Mouse (Mus musculus) testis, adult 2 months (tissue): ENCODE measurements around the gene Ubiad1. TPM values are rescaled to one million over a fixed set of nuclear protein-coding genes. Genes with fewer than 3 reads are reported as not detected.

Source experiments
- H3K27ac ChIP-seq: fragments of 200-500 bp; 2 replicates; pipeline ENCODE4 v1.5.1; 2012; ENCODE audit warnings: low read depth, low read length; ENCODE audit not compliant: control insufficient read depth, insufficient read depth
- H3K27me3 ChIP-seq: fragments of 200-500 bp; 2 replicates; pipeline ENCODE4 v1.6.1; 2012; ENCODE audit warnings: mild to moderate bottlenecking, low read length, moderate library complexity; ENCODE audit not compliant: control insufficient read depth, insufficient read depth
- H3K36me3 ChIP-seq: fragments of 200-500 bp; 2 replicates; pipeline ENCODE4 v1.6.1; 2012; ENCODE audit warnings: mild to moderate bottlenecking, low read length; ENCODE audit not compliant: control insufficient read depth, insufficient read depth
- H3K4me1 ChIP-seq: fragments of 200-500 bp; 2 replicates; pipeline ENCODE4 v1.6.1; 2012; ENCODE audit warnings: low read length; ENCODE audit not compliant: control insufficient read depth, insufficient read depth
- H3K4me3 ChIP-seq: fragments of 200-500 bp; 2 replicates; pipeline ENCODE4 v1.5.1; 2012; ENCODE audit warnings: low read depth, mild to moderate bottlenecking, low read length, moderate library complexity, mixed read lengths; ENCODE audit not compliant: control insufficient read depth
- CTCF ChIP-seq: fragments of 200-500 bp; IDR thresholded peaks from 2 replicates; pipeline ENCODE4 v1.5.1; 2012; ENCODE audit warnings: low read depth, mild to moderate bottlenecking, inconsistent platforms, low read length, moderate library complexity; ENCODE audit not compliant: control insufficient read depth, insufficient read depth, insufficient replicate concordance
- POLR2A ChIP-seq: fragments of 200-500 bp; IDR thresholded peaks from 2 replicates; pipeline ENCODE4 v1.6.1; 2012; ENCODE audit warnings: low read depth, mild to moderate bottlenecking, inconsistent platforms, low read length, moderate library complexity; ENCODE audit not compliant: control insufficient read depth
- polyA plus RNA-seq: library from polyadenylated mRNA; depleted of rRNA; stranded (reverse); fragments of >200 nt; gene quantifications from 2 replicates; pipeline ENCODE4 v1.2.3, GENCODE M21; 2012; rRNA removed

The Ubiad1 gene
- polyA plus RNA-seq, 1 experiment: 14.5 TPM

- no peaks in the 10 kb centered on the region for H3K27me3 ChIP-seq
- H3K4me1 ChIP-seq: peaks cover 4% of the 10 kb centered on the region
- TF ChIP-seq POLR2A (no peak), CTCF (no peak)
- no peaks in the 10 kb centered on the region for H3K36me3 ChIP-seq
- no peak overlapping the region for H3K4me3 ChIP-seq
- H3K27ac ChIP-seq: no peak overlapping the region
Measured at GRCm38 (mm10) chr4:148385269-148385668, 59.3 kb downstream of the Ubiad1 start.

Other genes with a start within 250 kb of the Ubiad1 start
- gene Disp3, start 156.8 kb downstream of the Ubiad1 start, polyA plus RNA-seq: 0.63 and 2.5 TPM in 2 replicates
- gene Mtor, start 3.8 kb upstream of the Ubiad1 start, polyA plus RNA-seq: 74.8 and 75.5 TPM in 2 replicates
- gene Angptl7, start 55.7 kb upstream of the Ubiad1 start, polyA plus RNA-seq: 3.4 and 11.0 TPM in 2 replicates
- 37.1 and 40.1 TPM in 2 replicates for gene Exosc10, start 113.7 kb upstream of the Ubiad1 start, polyA plus RNA-seq
- 11.1 and 12.0 TPM in 2 replicates for gene Srm, start 146.7 kb upstream of the Ubiad1 start, polyA plus RNA-seq
- gene Masp2, start 157.8 kb upstream of the Ubiad1 start, polyA plus RNA-seq: 0.25 TPM in 1 of 2 replicates, not detected in the other
- gene Tardbp, start 182.2 kb upstream of the Ubiad1 start, polyA plus RNA-seq: 107 and 149 TPM in 2 replicates
- 0.10 and 0.17 TPM in 2 replicates for gene Gm572, start 198.5 kb upstream of the Ubiad1 start, polyA plus RNA-seq